Mouse (Mus musculus) embryo, embryonic 11.5 days (tissue): ENCODE results near the gene Tnfrsf25.

Experiments used
- DNase-seq: peaks from one replicate; pipeline ENCODE4 v3.0.0-alpha.2; 2012; ENCODE audit warnings: low read depth, low spot score

Gene Tnfrsf25

GRCm38 (mm10) chr4:152115921-152116612 lies at the start of gene Tnfrsf25:
Gene Tnfrsf25 (plus strand): TSS chr4:152115934.
- DNase-seq: no peak

- no peak for DNase-seq
Measured at GRCm38 (mm10) chr4:152067280-152067679, 48.5 kb upstream of the Tnfrsf25 start.

- DNase-seq: no peak
Measured at GRCm38 (mm10) chr4:152068166-152068724, 47.5 kb upstream of the Tnfrsf25 start.

GRCm38 (mm10) chr4:152069245-152069644 lies 46.5 kb upstream of the Tnfrsf25 start:
- DNase-seq: no peak

- DNase-seq: no peak
Measured at GRCm38 (mm10) chr4:152070494-152071396, 45.0 kb upstream of the Tnfrsf25 start.

- no peak for DNase-seq
Measured at GRCm38 (mm10) chr4:152072121-152072601, 43.6 kb upstream of the Tnfrsf25 start, which contains the start of gene Plekhg5. Gene Plekhg5 (plus strand): TSS chr4:152072498.

GRCm38 (mm10) chr4:152072655-152073054 lies 43.1 kb upstream of the Tnfrsf25 start:
- DNase-seq: no peak

- no peak for DNase-seq
Measured at GRCm38 (mm10) chr4:152073715-152074114, 42.0 kb upstream of the Tnfrsf25 start.

GRCm38 (mm10) chr4:152074548-152074947 lies 41.2 kb upstream of the Tnfrsf25 start:
- no peak for DNase-seq

GRCm38 (mm10) chr4:152077191-152077590 lies 38.5 kb upstream of the Tnfrsf25 start:
- DNase-seq: no peak

- DNase-seq: no peak
Measured at GRCm38 (mm10) chr4:152078105-152078530, 37.6 kb upstream of the Tnfrsf25 start.

GRCm38 (mm10) chr4:152079261-152079660 lies 36.5 kb upstream of the Tnfrsf25 start:
- no peak for DNase-seq

- DNase-seq: no peak
Measured at GRCm38 (mm10) chr4:152079931-152080330, 35.8 kb upstream of the Tnfrsf25 start.

- DNase-seq: no peak
Measured at GRCm38 (mm10) chr4:152083611-152084220, 32.0 kb upstream of the Tnfrsf25 start.

GRCm38 (mm10) chr4:152084616-152085015 lies 31.1 kb upstream of the Tnfrsf25 start:
- DNase-seq: no peak

- DNase-seq: no peak
Measured at GRCm38 (mm10) chr4:152086505-152087210, 29.1 kb upstream of the Tnfrsf25 start.

- no peak for DNase-seq
Measured at GRCm38 (mm10) chr4:152087211-152088081, 28.3 kb upstream of the Tnfrsf25 start.

GRCm38 (mm10) chr4:152088133-152088532 lies 27.6 kb upstream of the Tnfrsf25 start:
- no peak for DNase-seq

- no peak for DNase-seq
Measured at GRCm38 (mm10) chr4:152088556-152089120, 27.1 kb upstream of the Tnfrsf25 start.

GRCm38 (mm10) chr4:152090191-152090590 lies 25.5 kb upstream of the Tnfrsf25 start:
- DNase-seq: no peak
